Mouse (Mus musculus) fat pad, adult 2 months (tissue): ENCODE results near the gene Clspn.
"Not testable (repeated sequence)": the region's sequence is repeated elsewhere in the genome, so short reads cannot be mapped to it uniquely, and the experiment has no call there.

Experiments used
- DNase-seq: peaks from one replicate; pipeline ENCODE4 v3.0.0-alpha.2; 2011; ENCODE audit warnings: low read depth, low spot score; ENCODE audit errors: extremely low read depth

Gene Clspn

GRCm38 (mm10) chr4:126556809-126557711 is at the start of gene Clspn:
Gene Clspn (plus strand): TSS chr4:126556935.
- DNase-seq: no peak

DNA sequence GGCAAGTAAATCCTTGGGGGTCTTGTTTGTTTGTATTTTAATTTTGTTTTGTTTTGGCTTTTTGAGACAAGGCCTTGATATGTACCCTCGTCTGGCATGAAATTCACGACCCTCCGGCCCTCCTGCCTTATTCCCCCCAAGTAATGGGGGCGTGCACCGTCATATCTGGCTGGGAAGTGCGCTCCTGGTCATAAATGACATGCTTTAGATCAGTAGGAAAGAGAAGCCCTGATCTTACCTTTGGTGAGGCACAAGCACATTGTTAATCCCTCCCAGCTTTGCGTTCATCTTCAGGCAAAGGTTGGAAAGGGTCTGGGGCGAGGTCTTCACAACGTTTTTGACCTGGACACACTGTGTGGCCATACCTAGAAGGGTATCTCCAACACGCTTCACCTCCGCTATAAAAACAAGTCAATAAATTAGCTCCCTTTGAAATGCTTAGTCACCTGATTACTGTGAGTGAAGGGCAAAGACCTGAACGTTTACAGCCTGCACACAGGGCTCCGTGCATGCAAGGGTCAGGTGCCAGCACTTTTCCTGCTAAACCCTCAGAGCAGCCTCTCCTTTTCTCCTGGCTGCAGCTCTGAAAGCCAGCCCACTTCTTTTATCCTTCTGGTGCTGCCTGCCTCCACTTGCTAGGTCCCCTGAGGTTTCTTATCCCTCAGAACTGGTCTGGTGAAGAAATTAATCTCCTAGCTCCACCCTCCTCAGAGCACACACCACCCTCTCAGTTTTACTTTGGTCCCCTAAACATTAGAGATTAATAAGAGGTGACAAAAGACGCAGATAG is 48.4 kb upstream of the Clspn start:
- no peak for DNase-seq

- no peak for DNase-seq
These were observed 47.7 kb upstream of the Clspn start for GRCm38 (mm10) chr4:126509072-126509471.

- DNase-seq: no peak
These were observed 45.7 kb upstream of the Clspn start for GRCm38 (mm10) chr4:126511013-126511412.

- DNase-seq: peak; percentile 67
These were observed 44.2 kb upstream of the Clspn start for GRCm38 (mm10) chr4:126512308-126513066.

DNA sequence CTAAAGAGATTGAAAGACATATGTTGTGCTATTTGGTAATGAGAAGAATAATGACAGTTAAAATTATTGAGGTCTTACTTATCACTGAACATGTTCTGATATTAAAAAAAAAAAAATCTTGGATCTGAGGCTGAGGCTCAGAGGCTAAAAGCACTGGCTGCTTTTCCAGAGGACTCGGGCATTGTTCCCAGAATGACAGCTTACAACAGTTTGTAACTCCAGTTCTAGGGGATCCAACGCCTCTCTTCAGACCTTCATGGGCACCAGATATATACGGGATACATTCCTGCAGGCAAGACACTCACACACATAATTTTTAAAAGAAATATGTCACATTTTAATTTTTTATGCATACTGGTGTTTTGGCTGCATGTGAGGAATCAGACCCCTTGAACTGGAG is 30.6 kb upstream of the Clspn start:
- no peak for DNase-seq

DNA sequence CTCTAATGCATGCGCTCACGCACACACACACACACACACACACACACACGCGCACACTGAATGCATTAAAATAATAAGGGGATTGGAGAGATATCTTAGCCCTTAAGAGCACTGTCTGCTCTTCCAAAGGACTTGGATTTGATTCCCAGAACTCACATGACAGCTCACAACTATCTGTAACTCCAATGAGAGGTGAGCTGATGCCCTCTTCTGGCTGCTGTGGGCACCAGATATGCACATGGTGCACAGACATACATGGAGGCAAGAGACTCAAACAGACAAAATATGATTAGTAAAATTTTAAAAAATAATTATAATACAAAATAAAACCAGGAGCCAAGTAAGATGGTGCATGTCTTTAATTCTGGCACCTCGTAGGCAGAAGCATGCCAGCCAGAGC is 29.9 kb upstream of the Clspn start:
- DNase-seq: no peak

DNA sequence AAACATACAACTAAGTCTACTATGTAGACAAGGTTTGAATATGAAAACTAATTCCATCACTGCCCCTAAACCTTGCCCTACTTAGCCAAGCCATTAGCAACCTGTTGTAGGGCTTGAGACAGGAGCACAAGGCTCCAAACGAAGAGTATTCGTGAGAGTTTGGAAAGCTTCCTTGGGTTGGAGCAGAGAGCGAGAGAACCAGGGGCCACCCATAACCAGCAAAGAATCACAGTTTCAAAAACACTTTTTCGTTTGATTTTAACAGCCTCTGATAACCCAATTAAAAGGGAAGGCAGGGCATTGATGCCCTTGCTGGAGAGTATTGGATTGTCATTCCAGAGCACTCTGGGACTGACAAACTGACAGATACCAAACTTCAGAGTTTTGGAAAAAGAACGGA is 24.4 kb upstream of the Clspn start:
- DNase-seq: no peak

GRCm38 (mm10) chr4:126532827-126533728 is 23.7 kb upstream of the Clspn start, which contains the start of gene Ago4:
Gene Ago4 (minus strand): TSS chr4:126533472.
- DNase-seq: no peak

- DNase-seq: no peak
These were observed 23.0 kb upstream of the Clspn start for GRCm38 (mm10) chr4:126533729-126534070.

DNA sequence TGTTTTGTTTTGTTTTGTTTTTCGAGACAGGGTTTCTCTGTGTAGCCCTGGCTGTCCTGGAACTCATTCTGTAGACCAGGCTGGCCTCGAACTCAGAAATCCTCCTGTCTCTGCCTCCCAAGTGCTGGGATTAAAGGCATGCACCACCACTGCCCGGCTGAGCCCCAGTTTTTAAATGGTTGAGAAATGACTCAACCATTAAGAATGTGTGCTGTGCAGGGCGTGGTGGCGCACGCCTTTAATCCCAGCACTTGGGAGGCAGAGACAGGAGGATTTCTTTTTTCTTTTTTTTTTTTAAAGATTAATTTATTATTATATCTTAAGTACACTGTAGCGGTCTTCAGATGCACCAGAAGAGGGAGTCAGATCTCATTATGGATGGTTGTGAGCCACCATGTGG is 21.1 kb upstream of the Clspn start:
- DNase-seq: not testable (repeated sequence)

GRCm38 (mm10) chr4:126536865-126537264 is 19.9 kb upstream of the Clspn start:
- no peak for DNase-seq

DNA sequence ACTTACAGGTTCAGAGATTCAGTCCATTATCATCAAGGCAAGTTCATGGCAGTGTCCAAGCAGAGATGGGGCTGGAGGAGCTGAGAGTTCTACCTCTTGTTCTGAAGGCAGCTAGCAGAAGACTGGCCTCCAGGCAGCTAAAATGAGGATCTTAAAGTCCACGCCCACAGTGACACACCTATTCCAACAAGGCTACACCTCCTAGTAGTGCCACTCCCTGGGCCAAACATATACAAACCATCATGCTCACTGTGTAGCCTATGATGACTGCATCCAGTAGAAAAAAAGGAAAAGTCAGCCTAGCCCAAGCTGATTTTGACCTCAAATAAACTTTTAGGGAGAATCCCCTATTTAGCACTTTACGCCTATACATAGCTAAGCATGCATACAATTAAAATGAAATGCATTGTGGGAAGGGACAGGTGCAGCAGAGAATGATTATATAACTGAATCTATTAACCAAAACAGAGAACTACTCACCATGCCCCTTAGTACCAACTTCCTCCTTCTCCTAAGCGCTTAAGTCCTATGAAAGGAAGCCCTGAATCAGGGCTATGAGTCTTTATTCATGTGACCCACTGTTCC is 16.2 kb upstream of the Clspn start:
- no peak for DNase-seq

DNA sequence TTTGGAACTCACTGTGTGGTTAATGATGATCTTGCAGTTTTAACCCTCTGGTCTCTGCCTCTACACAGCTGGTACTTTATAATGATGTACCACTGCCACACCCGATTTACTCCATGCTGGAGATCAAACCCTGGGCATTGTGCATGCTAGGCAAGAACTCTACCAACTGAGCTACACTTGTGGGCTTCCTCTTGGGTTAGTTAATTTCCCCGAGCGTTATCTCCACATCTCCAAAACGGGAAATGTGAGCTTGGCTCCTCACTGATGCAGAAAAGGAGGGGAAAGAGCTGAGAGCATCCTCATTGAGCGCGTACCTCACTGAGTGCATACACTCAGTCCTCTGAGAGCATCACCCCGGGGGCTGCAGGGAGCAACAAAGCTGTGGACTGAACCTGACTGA is 13.9 kb upstream of the Clspn start:
- no peak for DNase-seq

DNA sequence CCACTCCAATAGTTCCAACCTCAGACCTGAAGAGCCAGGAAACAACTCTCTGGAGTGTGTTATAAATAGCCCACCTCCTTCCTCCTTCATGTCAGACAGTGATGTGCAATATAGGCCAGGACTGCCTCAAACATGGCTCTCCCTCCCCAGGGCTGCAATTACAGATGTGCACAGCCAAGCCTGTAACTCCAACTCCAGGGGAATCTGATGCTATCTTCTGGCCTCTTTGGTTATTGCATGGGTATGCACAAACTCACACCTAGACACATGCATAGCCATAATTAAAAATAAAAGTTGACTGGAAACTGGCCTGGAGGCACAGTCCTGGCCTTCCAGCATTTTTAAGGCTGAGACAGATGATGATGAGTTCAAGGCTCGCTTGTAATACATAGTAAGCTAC is 11.7 kb upstream of the Clspn start:
- DNase-seq: no peak

DNA sequence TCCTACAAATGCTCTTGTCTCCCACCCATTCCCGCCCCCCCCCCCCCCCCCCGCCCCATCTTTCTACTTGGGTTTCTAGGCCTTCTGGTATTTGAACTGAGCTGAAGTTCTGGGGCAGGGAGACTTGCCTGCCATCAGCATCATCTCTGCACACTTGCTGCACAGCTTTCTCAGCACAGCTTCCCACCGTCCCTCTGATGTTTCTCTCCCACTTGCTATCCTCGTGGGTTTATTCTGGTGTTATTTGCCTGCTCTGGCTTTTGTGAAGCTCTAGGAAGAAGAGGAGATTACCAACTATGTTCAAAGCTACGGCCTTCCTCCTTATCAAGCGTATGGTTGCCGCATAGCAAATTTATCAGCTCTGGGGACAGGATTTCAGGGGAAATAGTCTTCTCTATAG is 11.0 kb upstream of the Clspn start:
- no peak for DNase-seq

DNA sequence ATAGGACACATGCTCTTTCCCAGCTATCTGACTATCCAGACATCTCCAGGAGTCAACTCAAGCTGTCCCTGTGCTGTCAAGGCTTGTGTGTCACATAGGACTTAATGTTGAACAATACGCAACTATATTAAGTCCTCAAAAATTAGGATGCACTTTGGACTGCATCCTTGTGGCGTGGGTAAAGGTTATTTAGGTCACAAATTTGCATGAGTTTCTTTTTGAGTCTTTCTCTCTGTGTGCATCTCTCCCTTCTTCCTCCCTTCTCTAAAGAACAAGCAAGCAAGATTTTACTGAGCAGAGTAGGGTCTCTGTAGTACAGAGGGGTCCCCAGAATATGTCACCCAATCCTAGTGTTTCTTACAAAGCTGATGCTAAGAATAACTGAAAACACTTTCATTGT is 10.6 kb upstream of the Clspn start:
- DNase-seq: no peak

DNA sequence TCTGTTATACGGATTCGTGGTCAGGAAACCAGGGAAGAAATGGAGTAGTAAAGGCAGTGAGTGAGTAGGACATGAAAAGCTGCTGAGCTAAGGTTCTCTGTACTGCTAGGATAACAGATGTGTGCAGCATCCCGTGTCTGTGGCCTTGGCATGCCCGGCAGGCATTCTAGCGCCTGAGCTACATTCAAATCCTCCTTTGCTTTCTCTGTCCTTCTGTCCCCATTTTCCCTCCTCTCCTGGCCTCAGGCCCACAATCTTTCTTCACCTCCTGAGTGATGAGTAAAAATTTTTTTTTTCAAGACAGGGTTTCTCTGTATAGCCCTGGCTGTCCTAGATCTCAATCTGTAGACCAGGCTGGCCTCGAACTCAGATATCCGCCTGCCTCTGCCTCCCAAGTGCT is 4.6 kb upstream of the Clspn start:
- DNase-seq: no peak

- no peak for DNase-seq
These were observed 3.6 kb upstream of the Clspn start for GRCm38 (mm10) chr4:126553105-126553504.

GRCm38 (mm10) chr4:126553685-126554084 is 3.0 kb upstream of the Clspn start:
- DNase-seq: no peak
